Mouse (Mus musculus) forebrain, embryonic 13.5 days (tissue): Measurements from ENCODE around the gene Sh3gl3. TPM values are rescaled to one million over a fixed set of nuclear protein-coding genes. Genes with fewer than 3 reads are reported as not detected.
"Not testable (repeated sequence)": the region's sequence is repeated elsewhere in the genome, so short reads cannot be mapped to it uniquely, and the experiment has no call there.

Experiments used
- ATAC-seq: fragments of 200-750 bp; cut with Nextera tagmentation; 2 replicates; pipeline ENCODE4 v1.8.0; 2017
- H3K27ac ChIP-seq: fragments of 300-500 bp; sonication (generic); 2 replicates; pipeline ENCODE4 v1.5.1; 2015; ENCODE audit warnings: inconsistent platforms, mild to moderate bottlenecking, moderate library complexity
- H3K27me3 ChIP-seq: fragments of 300-500 bp; sonication (generic); 2 replicates; pipeline ENCODE4 v1.6.1; 2015; ENCODE audit warnings: mild to moderate bottlenecking, inconsistent platforms
- H3K36me3 ChIP-seq: fragments of 300-500 bp; sonication (generic); 2 replicates; pipeline ENCODE4 v1.6.1; 2015; ENCODE audit warnings: mild to moderate bottlenecking, inconsistent platforms; ENCODE audit not compliant: poor library complexity, severe bottlenecking
- H3K4me1 ChIP-seq: fragments of 300-500 bp; sonication (generic); 2 replicates; pipeline ENCODE4 v1.6.1; 2015; ENCODE audit warnings: inconsistent platforms
- H3K4me2 ChIP-seq: fragments of 300-500 bp; sonication (generic); 2 replicates; pipeline ENCODE4 v1.6.1; 2015; ENCODE audit warnings: inconsistent platforms, mild to moderate bottlenecking, moderate library complexity
- H3K4me3 ChIP-seq: fragments of 300-500 bp; sonication (generic); 2 replicates; pipeline ENCODE4 v1.5.1; 2015; ENCODE audit warnings: mild to moderate bottlenecking, inconsistent platforms
- H3K9ac ChIP-seq: fragments of 300-500 bp; sonication (generic); 2 replicates; pipeline ENCODE4 v1.6.1; 2015; ENCODE audit warnings: mild to moderate bottlenecking, inconsistent platforms
- H3K9me3 ChIP-seq: fragments of 300-500 bp; sonication (generic); replicated peaks from 2 replicates; pipeline ENCODE4 v1.6.1; 2016; ENCODE audit warnings: inconsistent platforms
- WGBS: fragments of 180-500 bp; shearing (Covaris S2); methylation state at CpG from one replicate; pipeline ENCODE4 v1.1.7; 2015; 5-methylcytosine and 5-hydroxymethylcytosine counted together
- polyA plus RNA-seq: library from polyadenylated mRNA; unstranded; fragments of >200 nt; fragmentation: Nextera tagmentation; extraction: Ambion mirVana; gene quantifications from 2 replicates; pipeline ENCODE4 v1.2.1, GENCODE M21; 2015

Sh3gl3 gene
- polyA plus RNA-seq, 1 experiment from 2014 or later = 27.5 TPM

DNA sequence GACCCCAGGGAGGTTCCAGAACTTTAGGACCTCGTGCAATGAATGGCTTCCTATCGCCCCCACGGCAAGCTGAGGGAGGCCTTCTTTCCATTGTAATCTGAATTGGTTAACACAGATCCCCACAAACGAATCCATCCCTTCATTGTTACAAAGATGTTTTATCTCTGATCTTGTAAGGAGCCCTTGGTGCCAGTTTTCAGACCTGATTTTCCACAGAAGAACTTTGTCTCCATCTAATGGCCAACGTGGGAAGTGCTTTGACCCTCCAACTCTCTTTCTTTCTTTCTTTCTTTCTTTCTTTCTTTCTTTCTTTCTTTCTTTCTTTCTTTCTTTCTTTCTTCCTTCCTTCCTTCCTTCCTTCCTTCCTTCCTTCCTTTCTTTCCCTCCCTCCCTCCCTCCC is 99.2 kb downstream of the Sh3gl3 start:
- not testable (repeated sequence) for H3K9me3 ChIP-seq, H3K4me1 ChIP-seq, H3K4me2 ChIP-seq, H3K27me3 ChIP-seq, H3K36me3 ChIP-seq, H3K27ac ChIP-seq, H3K9ac ChIP-seq, H3K4me3 ChIP-seq, ATAC-seq
- WGBS = 22% methylated on average over 5 of the region's 5 CpGs

- 56% methylated on average over 19 of the region's 19 CpGs for WGBS
- ATAC-seq = peak; percentile 49; the same call in 1 of the 2 replicates
- no peak overlapping the region for H3K4me2 ChIP-seq
These were observed 100.5 kb downstream of the Sh3gl3 start for GRCm38 (mm10) chr7:82274011-82274709.

DNA sequence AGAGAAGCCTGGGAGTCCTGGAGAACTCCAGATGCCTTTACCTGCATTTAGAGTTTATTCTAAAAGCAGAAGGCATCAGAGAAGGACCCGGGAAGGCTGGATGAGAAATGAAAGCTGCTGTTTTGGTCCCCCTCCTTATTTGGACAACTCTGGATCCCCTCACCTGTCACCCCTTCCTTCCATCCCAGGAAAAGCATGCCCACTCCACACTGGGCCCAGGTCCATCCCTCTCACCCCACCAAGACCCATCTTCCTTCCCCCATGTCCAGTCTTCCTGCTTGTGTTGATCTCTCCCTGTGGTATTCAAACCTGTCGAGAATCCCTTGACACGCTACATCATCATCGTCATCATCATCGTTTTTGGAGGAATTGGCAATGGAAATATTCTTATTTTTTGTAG is 101.3 kb downstream of the Sh3gl3 start:
- no peak overlapping the region for H3K9ac ChIP-seq
- no peaks in the 10 kb centered on the region for H3K9me3 ChIP-seq
- no peaks in the 10 kb centered on the region for H3K36me3 ChIP-seq
- no peaks in the 10 kb centered on the region for H3K4me1 ChIP-seq
- H3K27ac ChIP-seq = no peak overlapping the region
- no peak overlapping the region for H3K4me3 ChIP-seq
- H3K4me2 ChIP-seq = no peak overlapping the region
- 93% methylated on average over 5 of the region's 5 CpGs for WGBS
- no peaks in the 10 kb centered on the region for H3K27me3 ChIP-seq
- ATAC-seq = no peak

More at GRCm38 (mm10) chr7:82274011-82274709, 100.5 kb downstream of the Sh3gl3 start:
- Histone ChIP-seq H3K27ac (no peak overlapping the region), H3K36me3 (no peaks in the 10 kb centered on the region), H3K4me3 (no peak overlapping the region), H3K4me1 (no peaks in the 10 kb centered on the region), H3K9me3 (no peaks in the 10 kb centered on the region), H3K27me3 (no peaks in the 10 kb centered on the region), H3K9ac (no peak overlapping the region)

- 74% methylated on average over 18 of the region's 18 CpGs for WGBS
- Histone ChIP-seq H3K4me3 (no peak overlapping the region), H3K27ac (no peak overlapping the region), H3K36me3 (no peaks in the 10 kb centered on the region), H3K9ac (no peak overlapping the region), H3K4me2 (no peak overlapping the region), H3K27me3 (no peaks in the 10 kb centered on the region), H3K9me3 (no peaks in the 10 kb centered on the region), H3K4me1 (no peaks in the 10 kb centered on the region)
- no peak for ATAC-seq
These were observed 102.0 kb downstream of the Sh3gl3 start for GRCm38 (mm10) chr7:82275529-82276204.

DNA sequence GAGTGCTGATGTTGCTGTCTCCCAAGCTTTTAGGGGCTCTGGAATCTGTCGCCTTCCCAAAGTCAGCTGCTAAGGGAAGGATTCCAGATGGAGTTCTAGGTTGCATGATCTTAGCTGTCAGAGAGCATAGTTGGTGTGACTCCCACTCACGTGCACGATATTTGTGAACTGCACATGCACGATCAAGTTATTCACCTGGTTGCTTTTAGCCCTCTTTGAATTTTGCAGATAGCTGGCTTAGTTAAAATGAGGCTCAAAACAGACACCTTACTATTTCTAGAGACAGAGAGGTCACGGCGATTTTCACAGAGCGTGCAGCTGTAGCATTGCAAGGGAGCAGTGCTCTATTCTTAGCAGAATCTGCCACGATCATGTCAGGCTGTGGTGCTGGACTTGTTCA is 108.4 kb downstream of the Sh3gl3 start:
- 91% methylated on average over 8 of the region's 8 CpGs for WGBS
- H3K27ac ChIP-seq = no peak overlapping the region
- no peak for ATAC-seq
- H3K9ac ChIP-seq = no peak overlapping the region
- no peak overlapping the region for H3K4me3 ChIP-seq
- H3K4me1 ChIP-seq = peaks cover 6% of the 10 kb centered on the region; the same call in 1 of the 2 replicates
- H3K27me3 ChIP-seq = no peaks in the 10 kb centered on the region
- H3K9me3 ChIP-seq = no peaks in the 10 kb centered on the region
- H3K4me2 ChIP-seq = no peak overlapping the region
- H3K36me3 ChIP-seq = no peaks in the 10 kb centered on the region

DNA sequence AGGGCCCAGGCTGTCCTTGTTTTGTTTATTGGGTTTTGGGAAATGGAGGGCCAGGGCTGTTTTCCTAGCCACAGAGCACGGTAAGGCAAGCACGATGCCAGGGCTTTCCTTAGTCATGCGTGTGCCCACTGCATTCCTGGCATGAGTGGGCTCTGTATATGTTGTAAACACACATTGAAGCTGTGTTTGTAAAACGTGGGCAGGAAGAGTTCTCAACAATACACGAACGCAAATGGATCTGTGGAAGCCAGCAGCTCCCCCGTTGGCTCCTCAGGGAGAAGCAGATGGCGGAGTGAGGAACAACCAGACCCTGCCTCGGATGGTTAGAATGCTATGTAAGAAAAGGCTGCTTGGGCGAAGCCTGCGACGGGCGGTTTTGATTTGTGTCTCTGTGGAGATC is 108.8 kb downstream of the Sh3gl3 start:
- peaks cover 6% of the 10 kb centered on the region; the same call in 1 of the 2 replicates for H3K4me1 ChIP-seq
- no peaks in the 10 kb centered on the region for H3K27me3 ChIP-seq
- no peak for ATAC-seq
- WGBS = 84% methylated on average over 13 of the region's 13 CpGs
- no peak overlapping the region for H3K9ac ChIP-seq
- no peak overlapping the region for H3K27ac ChIP-seq
- 0 out of 2 replicates have a peak, but pooled peaks cover 3% of the 10 kb centered on the region for H3K9me3 ChIP-seq
- H3K36me3 ChIP-seq = no peaks in the 10 kb centered on the region
- no peak overlapping the region for H3K4me2 ChIP-seq
- no peak overlapping the region for H3K4me3 ChIP-seq

- Histone ChIP-seq H3K27ac (no peak overlapping the region), H3K9me3 (0 out of 2 replicates have a peak, but pooled peaks cover 3% of the 10 kb centered on the region), H3K4me2 (no peak overlapping the region), H3K36me3 (no peaks in the 10 kb centered on the region), H3K9ac (no peak overlapping the region), H3K4me1 (peaks cover 6% of the 10 kb centered on the region; the same call in 1 of the 2 replicates), H3K27me3 (no peaks in the 10 kb centered on the region), H3K4me3 (no peak overlapping the region)
- no peak for ATAC-seq
- WGBS = 92% methylated on average over 2 of the region's 2 CpGs
These were observed 113.6 kb downstream of the Sh3gl3 start for GRCm38 (mm10) chr7:82287242-82287641.

DNA sequence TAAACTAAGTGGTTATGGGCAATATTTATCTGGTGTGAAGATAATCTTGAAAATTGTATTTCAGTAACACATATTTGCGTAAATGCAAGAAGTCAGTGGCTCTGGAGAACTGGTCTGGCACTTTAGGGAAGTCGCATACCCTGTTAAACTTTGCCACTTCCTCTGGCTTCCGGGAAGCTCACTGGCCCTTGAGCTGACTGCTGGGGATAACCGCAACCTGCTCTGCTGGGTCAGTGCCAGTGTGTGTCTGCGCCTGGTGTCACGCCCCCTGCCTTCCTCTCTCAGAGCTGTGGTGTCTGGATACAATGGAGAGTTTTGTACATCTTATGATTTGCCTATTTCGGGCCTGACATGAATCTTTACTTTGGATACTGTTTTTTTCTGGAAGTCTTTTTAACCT is 119.8 kb downstream of the Sh3gl3 start:
- no peak for ATAC-seq
- 73% methylated on average over 7 of the region's 7 CpGs for WGBS

DNA sequence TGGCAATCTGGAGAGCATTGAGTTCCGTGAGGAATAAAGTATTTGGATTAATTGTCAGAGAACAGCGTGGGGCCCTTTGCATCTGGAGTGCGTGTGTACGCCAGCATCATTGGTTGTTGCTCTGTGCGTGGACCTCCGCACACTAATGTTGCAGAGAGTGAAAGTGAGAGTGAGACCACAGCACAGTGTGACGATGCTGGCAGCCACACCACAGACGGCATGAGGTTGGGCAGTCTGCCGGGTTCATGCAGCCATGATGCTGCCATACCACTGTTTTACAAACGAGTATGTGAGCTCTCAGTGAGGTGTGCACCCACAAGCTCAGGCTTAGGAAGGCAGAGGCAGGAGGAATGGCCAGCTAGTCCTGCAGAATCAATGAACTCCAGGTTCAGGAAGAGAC is 120.4 kb downstream of the Sh3gl3 start:
- 60% methylated on average over 10 of the region's 10 CpGs for WGBS
- H3K27ac ChIP-seq = no peak overlapping the region
- no peak for ATAC-seq
- no peak overlapping the region for H3K9ac ChIP-seq
- H3K36me3 ChIP-seq = no peaks in the 10 kb centered on the region
- no peaks in the 10 kb centered on the region for H3K27me3 ChIP-seq
- no peaks in the 10 kb centered on the region for H3K9me3 ChIP-seq
- no peak overlapping the region for H3K4me2 ChIP-seq
- no peak overlapping the region for H3K4me3 ChIP-seq
- peaks cover 19% of the 10 kb centered on the region; the same call in 1 of the 2 replicates for H3K4me1 ChIP-seq

More for the DNA sequence above, 119.8 kb downstream of the Sh3gl3 start:
- H3K27ac ChIP-seq = no peak overlapping the region
- no peak overlapping the region for H3K4me3 ChIP-seq
- H3K9ac ChIP-seq = no peak overlapping the region
- H3K4me2 ChIP-seq = no peak overlapping the region
- no peaks in the 10 kb centered on the region for H3K9me3 ChIP-seq
- no peaks in the 10 kb centered on the region for H3K36me3 ChIP-seq
- H3K4me1 ChIP-seq = peaks cover 19% of the 10 kb centered on the region; the same call in 1 of the 2 replicates
- no peaks in the 10 kb centered on the region for H3K27me3 ChIP-seq

DNA sequence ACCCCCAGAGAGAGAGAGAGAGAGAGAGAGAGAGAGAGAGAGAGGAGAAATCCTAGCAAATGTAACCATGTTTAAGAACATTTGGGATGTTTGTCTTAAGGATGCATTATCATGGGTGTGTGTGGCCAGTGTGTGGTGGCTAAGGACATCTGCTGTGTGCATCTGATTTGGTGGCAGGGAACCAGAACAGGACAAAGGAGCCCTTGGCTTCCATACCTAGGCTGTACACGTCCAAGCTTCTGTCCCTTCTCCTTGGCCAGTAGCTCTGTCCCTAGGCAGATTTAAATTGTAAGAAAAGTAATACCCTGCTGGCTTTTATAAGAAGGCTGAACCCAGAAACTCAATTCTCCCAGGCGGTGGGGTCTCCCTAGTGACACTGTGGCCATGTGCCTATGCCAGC is 121.0 kb downstream of the Sh3gl3 start:
- Histone ChIP-seq H3K4me1 (peaks cover 19% of the 10 kb centered on the region; the same call in 1 of the 2 replicates), H3K27me3 (no peaks in the 10 kb centered on the region), H3K36me3 (no peaks in the 10 kb centered on the region), H3K9me3 (no peaks in the 10 kb centered on the region), H3K27ac (no peak overlapping the region), H3K4me3 (no peak overlapping the region), H3K9ac (no peak overlapping the region), H3K4me2 (no peak overlapping the region)
- 72% methylated on average over 2 of the region's 2 CpGs for WGBS
- ATAC-seq = peak; percentile 13; the same call in 1 of the 2 replicates

GRCm38 (mm10) chr7:82308398-82308797 is 134.8 kb downstream of the Sh3gl3 start:
- Histone ChIP-seq H3K9ac (no peak overlapping the region), H3K4me2 (no peak overlapping the region), H3K36me3 (no peaks in the 10 kb centered on the region), H3K9me3 (no peaks in the 10 kb centered on the region), H3K4me1 (0 out of 2 replicates have a peak, but pooled peaks cover 4% of the 10 kb centered on the region), H3K4me3 (no peak overlapping the region), H3K27ac (no peak overlapping the region), H3K27me3 (no peaks in the 10 kb centered on the region)
- peak; percentile 70; the same call in 1 of the 2 replicates for ATAC-seq
- WGBS = 37% methylated on average over 4 of the region's 4 CpGs

GRCm38 (mm10) chr7:82318515-82318914 is 144.9 kb downstream of the Sh3gl3 start:
- no peak for ATAC-seq
- 96% methylated on average over 12 of the region's 12 CpGs for WGBS
- no peaks in the 10 kb centered on the region for H3K36me3 ChIP-seq

More at GRCm38 (mm10) chr7:82318515-82318914, 144.9 kb downstream of the Sh3gl3 start:
- H3K4me3 ChIP-seq = no peak overlapping the region
- no peak overlapping the region for H3K9ac ChIP-seq
- H3K27ac ChIP-seq = no peak overlapping the region
- no peaks in the 10 kb centered on the region for H3K4me1 ChIP-seq
- H3K4me2 ChIP-seq = no peak overlapping the region
- H3K27me3 ChIP-seq = no peaks in the 10 kb centered on the region
- H3K9me3 ChIP-seq = no peaks in the 10 kb centered on the region
